Mouse (Mus musculus): ENCODE measurements around the gene Tbxas1.

DNA sequence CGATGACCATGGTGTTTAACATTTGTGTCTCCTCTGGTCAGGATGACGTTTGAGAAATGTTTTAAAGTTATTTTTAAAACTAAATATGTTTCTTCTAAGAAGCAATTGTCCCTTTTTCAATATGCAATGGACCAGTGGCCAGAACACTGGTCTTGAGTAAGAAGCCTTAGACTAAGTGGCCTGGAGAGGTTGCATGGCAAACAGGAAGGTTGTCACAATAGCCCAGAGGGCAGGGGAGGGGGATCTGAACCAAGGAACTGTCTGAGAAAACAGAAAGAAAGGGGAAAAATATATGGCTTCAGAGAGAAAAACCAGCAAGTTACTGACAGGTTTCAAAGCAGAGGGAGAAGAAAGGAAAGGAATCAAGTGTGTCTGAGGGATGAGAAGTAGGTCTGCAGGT, 47.0 kb upstream of the Tbxas1 start:
- TF ChIP-seq CTCF (IDR thresholded peaks at IDR 0.05; ENCODE audit: low read depth) (no peak), EP300 (optimal IDR thresholded peaks at IDR 0.05) (no peak)
